Mouse (Mus musculus) brain, adult 10 weeks (tissue): ENCODE measurements around the gene H2afx. TPM values are rescaled to one million over a fixed set of nuclear protein-coding genes. Genes with fewer than 3 reads are reported as not detected.

Experiments
- polyA plus RNA-seq: library from polyadenylated mRNA; stranded (reverse); fragments of 350-450 nt; fragmentation: Illumina TruSeq; extraction: RNeasy Lipid Tissue Mini Kit (QIAGEN cat#74804); gene quantifications from one replicate; pipeline ENCODE4 v1.2.3, GENCODE M21; 2015; ENCODE audit warnings: low read depth, low replicate concordance

The H2afx gene
- 37.3 TPM for polyA plus RNA-seq

DNA sequence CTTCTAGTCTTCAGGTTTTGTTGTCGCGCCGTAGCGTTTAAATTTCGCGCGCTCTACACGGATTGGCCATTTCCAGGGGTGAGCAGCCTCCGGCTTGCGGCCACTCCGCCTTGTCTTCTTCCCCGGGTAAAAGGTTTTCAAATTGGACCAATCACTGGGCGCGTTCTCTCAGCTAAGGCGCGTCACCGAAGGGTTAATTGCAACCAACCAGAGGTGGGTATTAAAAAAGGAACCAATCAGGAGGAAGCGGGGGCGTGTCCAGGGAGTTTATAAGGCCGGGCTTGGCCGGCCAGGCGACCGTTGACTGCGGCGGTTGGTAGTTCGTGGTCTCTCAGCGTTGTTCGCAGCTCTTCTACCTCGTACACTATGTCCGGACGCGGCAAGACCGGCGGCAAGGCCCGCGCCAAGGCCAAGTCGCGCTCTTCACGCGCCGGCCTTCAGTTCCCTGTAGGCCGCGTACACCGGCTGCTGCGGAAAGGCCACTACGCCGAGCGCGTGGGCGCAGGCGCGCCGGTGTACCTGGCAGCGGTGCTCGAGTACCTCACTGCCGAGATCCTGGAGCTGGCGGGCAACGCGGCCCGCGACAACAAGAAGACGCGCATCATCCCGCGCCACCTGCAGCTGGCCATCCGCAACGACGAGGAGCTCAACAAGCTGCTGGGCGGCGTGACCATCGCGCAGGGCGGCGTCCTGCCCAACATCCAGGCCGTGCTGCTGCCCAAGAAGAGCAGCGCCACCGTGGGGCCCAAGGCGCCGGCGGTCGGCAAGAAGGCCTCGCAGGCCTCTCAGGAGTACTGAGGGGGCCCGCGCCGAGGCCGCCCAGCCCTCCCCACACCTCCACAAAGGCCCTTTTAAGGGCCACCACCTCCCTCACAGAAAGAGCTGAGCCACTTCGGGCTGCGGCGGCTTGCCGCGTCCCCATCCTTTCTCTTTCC, at the start of gene H2afx:
TSS of gene H2afx (plus strand) at position 299 of the 935 bp plus-strand sequence.

DNA sequence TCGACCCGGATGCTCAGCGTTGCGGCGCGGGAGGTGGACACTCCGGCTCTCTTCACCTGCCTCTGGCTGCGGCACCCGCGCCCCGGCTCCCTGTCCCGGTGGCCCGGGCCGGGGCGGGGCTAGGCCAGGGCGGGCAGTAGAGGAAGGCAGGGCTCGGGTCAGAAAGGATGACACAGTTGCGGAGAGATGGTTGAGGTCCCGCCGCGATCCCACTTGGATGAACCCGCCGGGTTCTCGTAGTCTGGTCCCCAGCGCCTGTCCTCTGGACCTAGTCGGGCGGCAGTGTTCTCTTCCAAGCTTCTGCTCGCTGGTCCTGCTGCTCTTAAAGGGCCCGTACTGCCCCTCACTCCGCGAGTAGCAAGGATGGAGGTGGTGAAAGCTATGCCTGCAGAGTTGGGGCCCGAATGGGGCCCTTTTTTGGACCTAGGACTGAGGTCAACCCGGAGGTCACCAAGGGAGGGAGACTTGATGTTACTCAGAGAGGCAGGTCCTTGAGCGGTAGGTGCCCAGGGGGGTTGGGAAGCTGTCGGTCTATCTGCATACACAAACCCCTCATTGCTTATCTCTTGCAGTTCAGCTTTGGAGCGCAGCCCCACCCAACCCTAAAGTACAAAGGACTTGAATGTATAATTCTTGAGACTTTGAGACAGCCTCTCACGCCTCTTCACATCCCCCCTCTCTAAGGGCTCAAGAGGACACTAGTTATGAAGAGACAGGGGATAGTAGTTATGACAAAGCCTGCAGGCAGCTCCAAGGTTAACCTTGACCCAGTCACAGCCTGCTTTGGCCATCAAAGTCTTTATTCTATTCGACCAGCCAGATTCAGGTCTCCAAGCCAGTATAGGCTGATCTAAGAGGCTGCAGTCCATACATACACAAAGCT, 46.2 kb upstream of the H2afx start, which contains the start of gene Abcg4:
TSS of gene Abcg4 (minus strand) at position 540 of the 883 bp plus-strand sequence.

DNA sequence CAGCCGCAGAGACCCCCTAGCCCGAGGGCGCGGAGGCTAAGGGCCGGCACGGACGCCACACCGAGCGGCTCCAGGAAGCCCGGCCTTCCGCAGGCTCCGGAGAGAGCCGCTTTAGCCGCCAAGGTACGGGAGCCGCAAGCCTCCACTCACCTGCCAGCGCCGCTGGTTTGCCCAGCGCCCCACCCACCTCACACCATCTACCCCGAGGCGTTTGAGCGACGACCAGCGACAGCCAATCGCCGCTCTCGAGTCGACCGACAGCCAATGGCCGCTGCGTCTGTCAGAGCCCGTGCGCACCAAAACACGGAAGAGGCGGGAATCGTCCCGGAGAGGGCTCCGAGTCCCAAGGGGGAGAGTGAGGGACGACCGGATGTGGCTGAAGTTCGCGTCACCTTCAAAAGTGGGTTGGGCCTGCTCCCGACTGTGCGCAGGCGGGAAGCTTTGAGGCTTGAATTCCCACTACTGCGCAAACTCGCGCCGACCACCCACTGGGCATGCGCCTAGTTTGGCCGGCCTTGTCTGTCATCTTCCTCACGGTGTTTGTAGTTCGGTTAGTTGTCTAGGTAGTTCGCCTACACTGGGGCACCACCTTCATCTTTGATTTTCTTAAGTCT, 28.9 kb upstream of the H2afx start, which contains the start of gene Hinfp:
TSS of gene Hinfp (minus strand) at position 206 of the 614 bp plus-strand sequence.

DNA sequence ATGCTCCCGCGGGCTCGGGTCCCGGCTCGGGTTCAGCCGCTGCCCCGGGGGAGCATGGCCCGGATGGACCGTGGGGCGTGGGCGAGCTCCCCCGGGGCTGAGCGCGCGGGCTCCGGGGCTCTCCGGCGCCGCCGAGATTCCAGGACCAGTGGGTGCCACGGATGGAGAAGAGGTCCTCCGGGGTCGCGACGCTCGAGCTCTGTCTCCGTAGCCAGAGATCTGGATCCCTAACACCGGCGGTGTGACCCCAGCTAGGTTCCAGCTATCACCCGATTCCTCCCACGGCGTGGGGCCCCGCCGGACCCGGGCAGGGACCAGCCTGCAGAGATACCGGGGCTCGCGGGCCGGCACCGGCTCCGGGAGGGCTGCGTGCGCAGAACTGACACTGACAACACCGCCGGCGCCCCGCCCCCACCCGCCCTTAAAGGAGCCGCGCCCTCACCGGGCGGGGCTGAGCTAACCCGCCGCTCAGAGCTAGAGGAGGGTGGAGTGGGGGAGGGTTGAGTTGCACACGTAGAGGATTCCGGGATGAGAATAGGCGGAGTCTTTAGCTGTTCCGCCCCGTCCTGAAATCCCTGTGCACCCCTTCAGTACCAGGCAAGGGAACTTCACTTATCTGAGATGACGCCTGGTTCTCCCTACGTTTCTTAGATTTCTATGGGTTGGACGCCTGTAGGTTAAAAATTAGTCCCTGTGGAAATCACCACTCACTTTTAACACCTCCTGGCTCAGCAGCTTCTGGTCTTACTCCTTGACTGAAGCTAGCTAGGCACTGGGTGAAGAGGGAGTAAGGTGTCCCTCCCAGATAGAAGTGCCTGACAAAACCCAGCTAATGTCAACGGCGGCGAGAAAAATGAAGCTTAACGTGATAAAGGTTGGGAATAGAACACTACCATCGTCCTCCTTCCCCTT, 14.4 kb upstream of the H2afx start, which contains the start of gene C2cd2l:
TSS of gene C2cd2l (minus strand) at position 399 of the 912 bp plus-strand sequence.

DNA sequence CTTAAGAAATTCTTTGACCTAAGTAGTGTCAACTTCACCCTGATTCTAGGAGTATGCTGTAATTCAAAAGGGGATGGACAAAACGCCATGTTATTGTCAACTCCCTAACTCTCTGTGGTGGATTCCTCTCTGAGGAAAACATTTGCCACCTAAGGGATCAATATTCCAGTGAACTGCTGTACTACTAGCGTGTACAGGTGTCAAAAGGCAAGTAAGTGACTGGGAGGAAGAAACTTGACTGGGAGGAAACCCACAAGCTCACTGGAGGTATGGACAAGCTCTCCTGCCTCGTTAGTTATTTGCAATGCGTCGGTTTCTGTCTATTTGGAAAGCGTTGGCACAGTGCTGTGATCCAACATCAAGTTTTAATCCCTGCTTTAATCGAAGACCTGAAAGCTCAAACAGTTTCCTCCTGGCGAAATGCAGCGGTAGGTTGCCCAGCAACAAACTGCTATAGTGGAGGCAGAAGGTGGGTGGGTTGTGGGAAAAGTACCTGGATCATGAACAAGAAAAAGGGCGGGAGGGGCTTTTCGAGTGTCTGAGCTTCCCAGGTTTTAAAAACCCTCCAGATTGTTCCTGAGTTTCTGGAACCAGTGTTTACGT, 8.6 kb upstream of the H2afx start, which contains the start of gene Dpagt1:
TSS of gene Dpagt1 (plus strand) at position 252 of the 603 bp plus-strand sequence.

DNA sequence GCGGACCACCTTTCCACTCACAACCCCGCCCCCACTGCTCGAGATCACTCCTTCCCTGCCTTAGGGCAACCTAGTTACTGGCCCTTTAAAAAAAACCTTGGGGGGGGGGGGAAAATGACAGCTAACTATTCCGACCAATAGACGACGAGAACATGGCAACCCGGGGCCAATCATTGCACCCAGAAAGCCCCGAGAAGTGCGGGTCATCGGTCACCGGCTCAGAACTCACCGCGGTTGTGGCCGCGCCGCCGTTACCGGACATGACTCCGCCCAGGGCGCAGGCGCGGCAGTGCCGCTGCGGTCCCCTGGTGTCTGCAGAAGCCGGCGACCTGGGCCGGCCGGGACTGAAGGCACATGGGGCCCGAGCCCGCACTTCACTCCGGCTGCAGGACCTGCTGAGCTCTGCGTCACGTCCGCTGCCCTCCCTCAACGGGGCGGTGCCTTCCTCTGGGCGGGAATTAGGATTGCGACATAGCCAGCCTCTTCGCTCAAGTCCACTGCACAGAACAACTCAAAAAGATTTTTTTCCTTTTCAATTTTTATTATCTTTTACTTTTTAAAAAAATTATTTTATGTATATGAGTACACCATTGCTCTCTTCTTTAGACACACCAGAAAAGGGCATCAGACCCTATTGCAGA, 9.4 kb downstream of the H2afx start, which contains the start of gene Hmbs:
TSS of gene Hmbs (minus strand) at position 448 of the 641 bp plus-strand sequence.

DNA sequence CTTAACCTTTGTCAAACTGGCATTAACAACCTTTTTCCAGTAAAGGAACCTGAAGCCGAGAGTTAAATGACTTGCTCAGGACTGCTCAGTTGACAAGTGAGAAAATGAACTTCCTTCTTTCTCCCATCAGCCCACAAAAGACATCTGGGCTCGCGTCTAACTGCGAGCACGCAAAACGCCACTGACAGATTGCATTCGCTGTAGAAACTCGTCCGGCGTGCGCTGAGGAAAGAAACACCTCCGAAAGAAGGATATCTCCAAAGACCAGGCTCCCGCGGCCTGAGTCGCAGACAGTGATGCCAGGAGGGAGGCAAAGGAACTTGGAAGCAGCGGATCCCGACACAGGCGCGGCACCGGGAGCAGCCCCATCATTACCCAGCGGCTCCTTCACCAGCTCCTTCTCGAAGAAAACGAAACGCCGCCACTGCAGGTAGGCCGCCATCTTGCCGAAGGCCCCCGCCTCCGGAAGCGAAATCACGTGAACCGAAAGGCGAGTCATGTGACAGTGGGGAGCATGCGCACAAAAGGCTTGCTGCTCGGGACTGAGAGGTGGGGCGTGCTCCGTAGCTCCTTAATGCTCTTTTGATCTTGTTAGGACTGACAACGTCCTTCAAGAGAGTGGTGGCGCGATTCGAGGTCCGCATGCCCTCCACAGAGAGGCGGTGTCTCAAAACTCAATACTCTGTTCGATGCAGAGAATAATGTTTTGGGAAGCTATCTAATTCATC, 26.9 kb downstream of the H2afx start, which contains the start of gene Vps11:
TSS of gene Vps11 (minus strand) at position 481 of the 728 bp plus-strand sequence.

DNA sequence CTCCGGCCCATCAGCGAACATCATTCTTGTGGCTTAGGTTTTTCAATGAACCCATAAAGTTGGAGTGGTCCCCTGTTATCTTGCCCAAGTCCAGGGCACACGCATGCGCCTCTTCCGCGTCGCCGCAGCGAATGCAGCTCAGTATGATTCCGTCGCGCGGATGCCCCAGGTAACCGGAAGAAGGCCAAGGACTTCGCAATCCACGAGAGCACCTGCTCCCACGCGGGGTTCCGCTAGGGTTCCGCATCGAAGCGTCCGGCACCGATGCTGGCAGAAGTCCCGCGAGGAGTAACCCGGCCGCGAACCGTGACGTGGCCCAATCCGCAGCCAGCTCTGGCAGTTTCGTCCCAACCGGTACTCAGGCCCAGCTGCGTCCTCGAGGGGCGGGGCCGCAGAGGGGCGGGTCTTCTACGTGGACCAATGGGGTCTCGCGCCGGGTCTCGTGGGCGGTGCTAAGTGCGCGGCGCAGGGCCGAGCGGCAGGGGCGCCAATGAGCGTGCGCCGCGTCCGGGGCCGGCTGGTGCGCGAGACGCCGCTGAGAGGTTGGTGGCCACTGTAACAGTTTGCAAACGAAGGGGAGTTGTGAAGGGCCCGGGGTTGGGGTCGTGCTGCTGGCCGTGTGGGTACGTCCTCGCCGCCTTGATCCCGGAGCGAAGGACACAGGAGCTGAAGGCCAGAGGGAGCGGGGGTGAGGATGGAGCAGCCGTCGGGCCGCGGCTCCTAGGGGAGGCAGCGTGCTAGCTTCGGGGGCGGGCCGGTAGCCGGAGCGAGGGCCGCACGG, 44.8 kb downstream of the H2afx start, which contains the start of gene Hyou1:
TSS of gene Hyou1 (plus strand) at position 437 of the 781 bp plus-strand sequence.

Other genes starting within 250 kb of the H2afx start
- 6.8 TPM for gene Mfrp, start 233.0 kb upstream of the H2afx start, polyA plus RNA-seq
- gene C1qtnf5, start 227.4 kb upstream of the H2afx start, polyA plus RNA-seq, result 23.8 TPM
- 0.40 TPM for gene Gm49380, start 221.2 kb upstream of the H2afx start, polyA plus RNA-seq
- 23.6 TPM for gene Rnf26, start 221.2 kb upstream of the H2afx start, polyA plus RNA-seq
- gene Mcam, start 200.2 kb upstream of the H2afx start, polyA plus RNA-seq, result 22.9 TPM
- gene Cbl, start 100.6 kb upstream of the H2afx start, polyA plus RNA-seq, result 20.5 TPM
- gene Ccdc153, start 94.0 kb upstream of the H2afx start, polyA plus RNA-seq, result 21.0 TPM
- gene Pdzd3, start 83.2 kb upstream of the H2afx start, polyA plus RNA-seq, result 0.67 TPM
- gene Nlrx1, start 66.1 kb upstream of the H2afx start, polyA plus RNA-seq, result 5.8 TPM
- gene Abcg4, start 46.1 kb upstream of the H2afx start, polyA plus RNA-seq, result 43.6 TPM
- 14.6 TPM for gene Hinfp, start 29.0 kb upstream of the H2afx start, polyA plus RNA-seq
- gene C2cd2l, start 14.4 kb upstream of the H2afx start, polyA plus RNA-seq, result 126 TPM
- gene Dpagt1, start 8.7 kb upstream of the H2afx start, polyA plus RNA-seq, result 14.0 TPM
- 27.9 TPM for gene Hmbs, start 9.5 kb downstream of the H2afx start, polyA plus RNA-seq
- 49.3 TPM for gene Vps11, start 27.0 kb downstream of the H2afx start, polyA plus RNA-seq
- gene Hyou1, start 44.8 kb downstream of the H2afx start, polyA plus RNA-seq, result 63.9 TPM
- gene Slc37a4, start 62.2 kb downstream of the H2afx start, polyA plus RNA-seq, result 38.3 TPM
- 1,304 TPM for gene Rps25, start 72.4 kb downstream of the H2afx start, polyA plus RNA-seq
- gene Trappc4, start 72.9 kb downstream of the H2afx start, polyA plus RNA-seq, result 113 TPM
- gene Ccdc84, start 83.9 kb downstream of the H2afx start, polyA plus RNA-seq, result 29.7 TPM
- not detected for gene Foxr1, start 106.4 kb downstream of the H2afx start, polyA plus RNA-seq
- not detected for gene Upk2, start 120.3 kb downstream of the H2afx start, polyA plus RNA-seq
- 19.4 TPM for gene Bcl9l, start 148.1 kb downstream of the H2afx start, polyA plus RNA-seq
- gene Cxcr5, start 227.2 kb downstream of the H2afx start, polyA plus RNA-seq, result not detected